Mouse (Mus musculus): ENCODE measurements around the gene Crybb1. TPM values are rescaled to one million over a fixed set of nuclear protein-coding genes. Genes with fewer than 3 reads are reported as not detected.
A peak's percentile ranks its signal among the peaks of the same experiment; 100 is the strongest.

Gene Crybb1
- polyA plus RNA-seq, 1 experiment from 2014 or later: 0.32 TPM

- H3K4me1 ChIP-seq (ENCODE audit: control insufficient read depth, low read depth, low read length): peaks cover 24% of the 10 kb centered on the region
- H3K27ac ChIP-seq (ENCODE audit: low read length): peak overlapping the region; percentile 59
- no peak overlapping the region for H3K4me3 ChIP-seq (ENCODE audit: low read depth, low read length)
- H3K27me3 ChIP-seq (ENCODE audit: control insufficient read depth, insufficient read depth, low read depth, low read length): no peaks in the 10 kb centered on the region
- H3K9ac ChIP-seq (ENCODE audit: low read depth, low read length): no peak overlapping the region; the same call in 1 of the 2 replicates
- no peaks in the 10 kb centered on the region for H3K9me3 ChIP-seq (replicated peaks; ENCODE audit: control insufficient read depth, low read length)
- ATAC-seq (ENCODE audit: low read depth): peak; percentile 87
- no peaks in the 10 kb centered on the region for H3K36me3 ChIP-seq (ENCODE audit: control insufficient read depth, insufficient read depth)
- WGBS (ENCODE audit: insufficient replicate concordance): 14% methylated on average over 8 of the region's 8 CpGs
- H3K4me2 ChIP-seq (ENCODE audit: low read depth, low read length): peak overlapping the region; percentile 36; the same call in 1 of the 2 replicates
Measured at GRCm38 (mm10) chr5:112253169-112253568, 2.4 kb upstream of the Crybb1 start.

- H3K4me1 ChIP-seq (ENCODE audit: control insufficient read depth, low read depth, low read length): peaks cover 24% of the 10 kb centered on the region
- H3K4me2 ChIP-seq (ENCODE audit: low read depth, low read length): no peak overlapping the region
- no peak overlapping the region for H3K4me3 ChIP-seq (ENCODE audit: low read depth, low read length)
- H3K27ac ChIP-seq (ENCODE audit: low read length): no peak overlapping the region
- no peak for ATAC-seq (ENCODE audit: low read depth)
- no peaks in the 10 kb centered on the region for H3K9me3 ChIP-seq (replicated peaks; ENCODE audit: control insufficient read depth, low read length)
- H3K27me3 ChIP-seq (ENCODE audit: control insufficient read depth, insufficient read depth, low read depth, low read length): no peaks in the 10 kb centered on the region
- WGBS (ENCODE audit: insufficient replicate concordance): 61% methylated on average over 7 of the region's 7 CpGs
- H3K9ac ChIP-seq (ENCODE audit: low read depth, low read length): no peak overlapping the region
- no peaks in the 10 kb centered on the region for H3K36me3 ChIP-seq (ENCODE audit: control insufficient read depth, insufficient read depth)
Measured at GRCm38 (mm10) chr5:112254282-112254806, 1.3 kb upstream of the Crybb1 start.

DNA sequence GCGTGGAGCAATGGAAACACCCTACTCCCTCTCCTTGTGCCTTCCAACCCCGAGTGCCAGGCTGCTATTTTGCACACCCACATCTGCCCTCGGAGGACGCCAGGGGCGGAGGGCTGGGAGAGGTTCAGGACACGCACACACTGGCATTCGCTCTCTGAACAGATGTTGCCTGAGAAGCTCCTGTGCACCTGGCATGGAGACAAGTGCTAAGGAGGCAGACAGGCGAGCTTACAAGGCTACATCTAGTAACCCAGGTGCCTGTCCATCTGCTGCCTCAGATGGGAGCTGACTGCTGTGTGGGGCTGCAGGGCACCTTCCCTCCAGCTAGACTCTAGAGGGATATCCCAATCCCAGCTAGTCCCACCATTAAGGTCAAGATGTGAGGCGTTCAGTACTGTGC is 842 bp downstream of the Crybb1 start:
- WGBS (ENCODE audit: insufficient replicate concordance): 67% methylated on average over 9 of the region's 9 CpGs
- no peaks in the 10 kb centered on the region for H3K9me3 ChIP-seq (replicated peaks; ENCODE audit: control insufficient read depth, low read length)
- no peak overlapping the region for H3K4me3 ChIP-seq (ENCODE audit: low read depth, low read length)
- no peak overlapping the region for H3K27ac ChIP-seq (ENCODE audit: low read length)
- H3K9ac ChIP-seq (ENCODE audit: low read depth, low read length): no peak overlapping the region
- ATAC-seq (ENCODE audit: low read depth): no peak
- H3K36me3 ChIP-seq (ENCODE audit: control insufficient read depth, insufficient read depth): no peaks in the 10 kb centered on the region
- H3K4me1 ChIP-seq (ENCODE audit: control insufficient read depth, low read depth, low read length): peaks cover 24% of the 10 kb centered on the region
- no peak overlapping the region for H3K4me2 ChIP-seq (ENCODE audit: low read depth, low read length)
- no peaks in the 10 kb centered on the region for H3K27me3 ChIP-seq (ENCODE audit: control insufficient read depth, insufficient read depth, low read depth, low read length)

GRCm38 (mm10) chr5:112257896-112258295 is 2.3 kb downstream of the Crybb1 start:
- Histone ChIP-seq H3K27me3 (ENCODE audit: control insufficient read depth, insufficient read depth, low read depth, low read length) (no peaks in the 10 kb centered on the region), H3K27ac (ENCODE audit: low read length) (no peak overlapping the region)
- WGBS (ENCODE audit: insufficient replicate concordance): 69% methylated on average over 3 of the region's 3 CpGs

DNA sequence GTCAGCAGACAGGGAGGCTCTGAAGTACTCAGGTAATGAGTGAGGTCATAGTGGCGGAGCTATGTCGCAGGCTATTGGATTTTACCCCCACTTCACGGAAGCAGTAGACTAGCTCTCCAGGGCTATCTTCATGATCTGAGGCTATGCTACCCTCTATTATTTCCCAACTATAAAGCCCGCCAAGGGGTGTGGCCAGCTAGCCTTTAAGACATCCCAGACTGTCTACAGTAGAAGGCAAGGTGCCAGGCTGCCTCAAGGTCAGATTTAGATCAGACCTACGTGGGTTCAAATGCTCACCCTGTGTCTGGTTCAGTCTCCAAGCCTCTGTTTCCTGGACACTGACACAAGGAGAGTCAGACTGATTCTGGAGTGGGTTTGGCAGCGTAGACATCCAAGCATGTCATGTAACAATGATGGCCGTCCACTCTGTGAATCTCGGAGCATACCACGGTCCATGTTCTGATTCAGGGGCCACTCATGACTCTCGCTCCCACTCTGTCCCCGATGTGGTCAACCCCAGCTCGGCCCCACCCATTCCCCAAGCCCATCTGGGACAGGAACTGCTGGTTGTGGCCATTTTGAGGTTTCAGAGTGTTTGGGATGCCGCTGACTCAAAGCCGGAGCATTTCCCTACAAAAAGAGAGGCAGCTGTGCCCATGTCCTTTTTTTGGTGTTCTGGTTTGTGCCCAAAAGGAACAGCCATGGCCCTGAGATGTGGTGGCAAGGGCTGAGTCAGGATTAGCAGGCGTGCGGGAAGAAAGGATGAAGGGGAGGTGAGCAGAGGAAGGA is 4.4 kb downstream of the Crybb1 start:
- H3K4me2 ChIP-seq (ENCODE audit: low read depth, low read length): no peak overlapping the region
- no peaks in the 10 kb centered on the region for H3K27me3 ChIP-seq (ENCODE audit: control insufficient read depth, insufficient read depth, low read depth, low read length)
- ATAC-seq (ENCODE audit: low read depth): no peak
- H3K4me1 ChIP-seq (ENCODE audit: control insufficient read depth, low read depth, low read length): no peaks in the 10 kb centered on the region; the same call in 1 of the 2 replicates
- H3K4me3 ChIP-seq (ENCODE audit: low read depth, low read length): no peak overlapping the region
- no peaks in the 10 kb centered on the region for H3K36me3 ChIP-seq (ENCODE audit: control insufficient read depth, insufficient read depth)
- no peaks in the 10 kb centered on the region for H3K9me3 ChIP-seq (replicated peaks; ENCODE audit: control insufficient read depth, low read length)
- no peak overlapping the region for H3K9ac ChIP-seq (ENCODE audit: low read depth, low read length)
- 64% methylated on average over 16 of the region's 16 CpGs for WGBS (ENCODE audit: insufficient replicate concordance)
- H3K27ac ChIP-seq (ENCODE audit: low read length): no peak overlapping the region

More at GRCm38 (mm10) chr5:112257896-112258295, 2.3 kb downstream of the Crybb1 start:
- Histone ChIP-seq H3K4me3 (ENCODE audit: low read depth, low read length) (no peak overlapping the region), H3K4me1 (ENCODE audit: control insufficient read depth, low read depth, low read length) (peaks cover 16% of the 10 kb centered on the region), H3K4me2 (ENCODE audit: low read depth, low read length) (no peak overlapping the region), H3K9ac (ENCODE audit: low read depth, low read length) (no peak overlapping the region), H3K36me3 (ENCODE audit: control insufficient read depth, insufficient read depth) (no peaks in the 10 kb centered on the region), H3K9me3 (replicated peaks; ENCODE audit: control insufficient read depth, low read length) (no peaks in the 10 kb centered on the region)
- no peak for ATAC-seq (ENCODE audit: low read depth)

DNA sequence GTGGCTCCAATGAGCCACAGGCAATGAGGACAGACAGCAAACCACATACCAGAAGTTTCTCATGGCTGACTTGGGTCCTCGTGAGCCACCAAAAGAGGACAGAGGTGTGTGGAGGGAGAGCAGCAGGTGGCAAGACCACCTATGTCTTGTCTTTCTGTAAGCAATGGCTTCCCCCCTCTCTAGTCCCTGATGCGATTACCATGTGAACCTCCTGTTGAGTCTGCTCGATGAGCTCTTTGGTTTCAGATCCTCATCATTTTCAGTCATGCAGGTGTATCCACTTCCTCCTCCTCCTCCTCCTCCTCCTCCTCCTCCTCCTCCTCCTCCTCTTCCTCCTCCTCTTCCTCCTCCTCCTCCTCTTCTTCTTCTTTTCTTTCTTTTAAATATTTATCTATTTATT is 5.2 kb downstream of the Crybb1 start:
- Histone ChIP-seq H3K4me1 (ENCODE audit: control insufficient read depth, low read depth, low read length) (peaks cover 8% of the 10 kb centered on the region), H3K4me3 (ENCODE audit: low read depth, low read length) (no peak overlapping the region), H3K4me2 (ENCODE audit: low read depth, low read length) (no peak overlapping the region), H3K9me3 (replicated peaks; ENCODE audit: control insufficient read depth, low read length) (no peaks in the 10 kb centered on the region), H3K27ac (ENCODE audit: low read length) (no peak overlapping the region), H3K36me3 (ENCODE audit: control insufficient read depth, insufficient read depth) (no peaks in the 10 kb centered on the region), H3K9ac (ENCODE audit: low read depth, low read length) (no peak overlapping the region), H3K27me3 (ENCODE audit: control insufficient read depth, insufficient read depth, low read depth, low read length) (no peaks in the 10 kb centered on the region)
- 56% methylated on average over 3 of the region's 3 CpGs for WGBS (ENCODE audit: insufficient replicate concordance)
- no peak for ATAC-seq (ENCODE audit: low read depth)

GRCm38 (mm10) chr5:112264099-112264498 is 8.5 kb downstream of the Crybb1 start:
- Histone ChIP-seq H3K36me3 (ENCODE audit: control insufficient read depth, insufficient read depth) (no peaks in the 10 kb centered on the region), H3K9me3 (replicated peaks; ENCODE audit: control insufficient read depth, low read length) (no peaks in the 10 kb centered on the region), H3K9ac (ENCODE audit: low read depth, low read length) (no peak overlapping the region), H3K4me3 (ENCODE audit: low read depth, low read length) (no peak overlapping the region), H3K27me3 (ENCODE audit: control insufficient read depth, insufficient read depth, low read depth, low read length) (peaks cover 2% of the 10 kb centered on the region), H3K27ac (ENCODE audit: low read length) (no peak overlapping the region), H3K4me1 (ENCODE audit: control insufficient read depth, low read depth, low read length) (peaks cover 13% of the 10 kb centered on the region), H3K4me2 (ENCODE audit: low read depth, low read length) (no peak overlapping the region)
- no peak for ATAC-seq (ENCODE audit: low read depth)
- 55% methylated on average over 7 of the region's 7 CpGs for WGBS (ENCODE audit: insufficient replicate concordance)

GRCm38 (mm10) chr5:112265110-112265509 is 9.5 kb downstream of the Crybb1 start:
- H3K4me1 ChIP-seq (ENCODE audit: control insufficient read depth, low read depth, low read length): peaks cover 13% of the 10 kb centered on the region
- ATAC-seq (ENCODE audit: low read depth): no peak
- no peak overlapping the region for H3K4me3 ChIP-seq (ENCODE audit: low read depth, low read length)
- no peaks in the 10 kb centered on the region for H3K9me3 ChIP-seq (replicated peaks; ENCODE audit: control insufficient read depth, low read length)
- no peak overlapping the region for H3K9ac ChIP-seq (ENCODE audit: low read depth, low read length)
- WGBS (ENCODE audit: insufficient replicate concordance): 67% methylated on average over 5 of the region's 5 CpGs
- H3K27me3 ChIP-seq (ENCODE audit: control insufficient read depth, insufficient read depth, low read depth, low read length): peaks cover 7% of the 10 kb centered on the region
- H3K36me3 ChIP-seq (ENCODE audit: control insufficient read depth, insufficient read depth): no peaks in the 10 kb centered on the region
- no peak overlapping the region for H3K4me2 ChIP-seq (ENCODE audit: low read depth, low read length)
- peak overlapping the region; percentile 43 for H3K27ac ChIP-seq (ENCODE audit: low read length)

DNA sequence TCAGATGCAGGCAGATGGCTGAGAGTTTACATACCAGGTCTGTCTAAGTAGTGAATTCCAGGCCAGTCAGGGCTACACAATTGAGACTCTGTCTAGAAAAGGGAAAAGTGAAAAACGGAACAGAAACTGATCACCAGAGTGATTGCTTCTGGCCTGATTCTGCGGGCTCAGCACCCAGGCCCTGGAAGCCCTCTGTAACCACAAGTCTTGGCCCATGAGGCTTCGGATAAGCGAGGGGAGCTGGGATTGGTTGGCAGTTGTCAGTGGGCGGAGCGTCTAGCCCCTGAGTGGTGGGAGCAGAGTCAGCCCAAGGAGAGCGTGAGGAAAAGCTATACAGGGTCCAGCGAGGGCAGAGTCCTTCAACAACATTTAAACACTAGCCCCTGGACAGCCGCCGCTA is 9.9 kb downstream of the Crybb1 start:
- Histone ChIP-seq H3K4me1 (ENCODE audit: control insufficient read depth, low read depth, low read length) (peaks cover 13% of the 10 kb centered on the region), H3K4me2 (ENCODE audit: low read depth, low read length) (peak overlapping the region; percentile 49), H3K9me3 (replicated peaks; ENCODE audit: control insufficient read depth, low read length) (no peaks in the 10 kb centered on the region), H3K27me3 (ENCODE audit: control insufficient read depth, insufficient read depth, low read depth, low read length) (peaks cover 7% of the 10 kb centered on the region), H3K27ac (ENCODE audit: low read length) (peak overlapping the region; percentile 43), H3K4me3 (ENCODE audit: low read depth, low read length) (peak overlapping the region; percentile 20; the same call in 1 of the 2 replicates), H3K9ac (ENCODE audit: low read depth, low read length) (peak overlapping the region; percentile 18; the same call in 1 of the 2 replicates), H3K36me3 (ENCODE audit: control insufficient read depth, insufficient read depth) (no peaks in the 10 kb centered on the region)
- WGBS (ENCODE audit: insufficient replicate concordance): 2% methylated on average over 10 of the region's 10 CpGs
- ATAC-seq (ENCODE audit: low read depth): peak; percentile 59
